Mouse (Mus musculus) left cerebral cortex, adult 8-10 months (tissue): ENCODE results near the gene Cnga3. TPM values are rescaled to one million over a fixed set of nuclear protein-coding genes. Genes with fewer than 3 reads are reported as not detected.

Experiments
- DNase-seq, 2 experiments: peaks; one replicate each; pipeline ENCODE4 v3.0.0; 2022; ENCODE audit warnings: low spot score in 2 of 2
- total RNA-seq, 4 experiments: library from RNA; stranded (reverse); gene quantifications; 2 replicates each; pipeline ENCODE4 v1.2.4; 2022

Gene Cnga3
- total RNA-seq: under 1 TPM; 0.11 to 0.46 (median 0.27) TPM

- no peak for DNase-seq
Measured at GRCm38 (mm10) chr1:37214144-37214543, at the start of gene Cnga3. Gene Cnga3, plus strand, starts transcription at chr1:37214434.

GRCm38 (mm10) chr1:37166066-37166465 lies 48.2 kb upstream of the Cnga3 start:
- no peak for DNase-seq

- DNase-seq: no peak
Measured at GRCm38 (mm10) chr1:37167918-37168317, 46.3 kb upstream of the Cnga3 start.

GRCm38 (mm10) chr1:37177874-37178273 lies 36.4 kb upstream of the Cnga3 start:
- no peak for DNase-seq

GRCm38 (mm10) chr1:37179852-37180251 lies 34.4 kb upstream of the Cnga3 start:
- DNase-seq: no peak

- no peak for DNase-seq
Measured at GRCm38 (mm10) chr1:37187050-37187449, 27.2 kb upstream of the Cnga3 start.

- DNase-seq: no peak
Measured at GRCm38 (mm10) chr1:37194607-37195006, 19.6 kb upstream of the Cnga3 start.

GRCm38 (mm10) chr1:37201406-37201805 lies 12.8 kb upstream of the Cnga3 start:
- DNase-seq: no peak

GRCm38 (mm10) chr1:37207743-37208142 lies 6.5 kb upstream of the Cnga3 start:
- no peak for DNase-seq

- no peak for DNase-seq
Measured at GRCm38 (mm10) chr1:37212375-37212774, 1.9 kb upstream of the Cnga3 start.

GRCm38 (mm10) chr1:37218386-37218785 lies 4.2 kb downstream of the Cnga3 start:
- no peak for DNase-seq

- DNase-seq: no peak
Measured at GRCm38 (mm10) chr1:37219593-37219992, 5.4 kb downstream of the Cnga3 start.

GRCm38 (mm10) chr1:37220134-37220907 lies 6.1 kb downstream of the Cnga3 start:
- DNase-seq: peak; percentile 60 to 92

GRCm38 (mm10) chr1:37222002-37222401 lies 7.8 kb downstream of the Cnga3 start:
- DNase-seq: no peak

- no peak for DNase-seq
Measured at GRCm38 (mm10) chr1:37230404-37230803, 16.2 kb downstream of the Cnga3 start.

GRCm38 (mm10) chr1:37231295-37231701 lies 17.1 kb downstream of the Cnga3 start:
- DNase-seq: peak in 1 of 2 experiments; percentile 28

GRCm38 (mm10) chr1:37239045-37239635 lies 24.9 kb downstream of the Cnga3 start:
- DNase-seq: no peak

- no peak for DNase-seq
Measured at GRCm38 (mm10) chr1:37242253-37242652, 28.0 kb downstream of the Cnga3 start.

- DNase-seq: no peak
Measured at GRCm38 (mm10) chr1:37246476-37246875, 32.2 kb downstream of the Cnga3 start.

- peak in 1 of 2 experiments; percentile 52 for DNase-seq
Measured at GRCm38 (mm10) chr1:37248406-37248805, 34.2 kb downstream of the Cnga3 start.

GRCm38 (mm10) chr1:37250643-37251310 lies 36.5 kb downstream of the Cnga3 start:
- peak; percentile 49 to 85 for DNase-seq

GRCm38 (mm10) chr1:37258443-37258842 lies 44.2 kb downstream of the Cnga3 start:
- DNase-seq: no peak
